Mouse (Mus musculus) testis, adult 2 months (tissue): ENCODE results near the gene C2cd5.

Source experiments
- CTCF ChIP-seq: fragments of 200-500 bp; IDR thresholded peaks from 2 replicates; pipeline ENCODE4 v1.5.1; 2012; ENCODE audit warnings: low read depth, mild to moderate bottlenecking, inconsistent platforms, low read length, moderate library complexity; ENCODE audit not compliant: control insufficient read depth, insufficient read depth, insufficient replicate concordance
- POLR2A ChIP-seq: fragments of 200-500 bp; IDR thresholded peaks from 2 replicates; pipeline ENCODE4 v1.6.1; 2012; ENCODE audit warnings: low read depth, mild to moderate bottlenecking, inconsistent platforms, low read length, moderate library complexity; ENCODE audit not compliant: control insufficient read depth

GRCm38 (mm10) chr6:143081479-143082106, 18.3 kb downstream of the C2cd5 start:
- no peak for TF ChIP-seq CTCF
- TF ChIP-seq POLR2A = no peak
